Mouse (Mus musculus) MEL (cell line): Measurements from ENCODE around the gene Ltb4r2. TPM values are rescaled to one million over a fixed set of nuclear protein-coding genes. Genes with fewer than 3 reads are reported as not detected.

Experiments used
- DNase-seq: peaks from one replicate; pipeline ENCODE4 v3.0.0; 2011; ENCODE audit warnings: low read depth, low spot score
- H3K27ac ChIP-seq: 2 replicates; pipeline ENCODE4 v1.5.1; 2012; ENCODE audit warnings: low read depth, mild to moderate bottlenecking, control low read depth, low read length, moderate library complexity; ENCODE audit not compliant: control insufficient read depth
- H3K27me3 ChIP-seq, 2 experiments: fragments of 150-350 bp in 1 of 2; sonication (generic) in 1 of 2; 2 replicates each; pipeline ENCODE4 v1.6.1; 2012; ENCODE audit warnings: low read length in 2 of 2, mild to moderate bottlenecking in 2 of 2, improper control_type of control experiment in 1 of 2, moderate library complexity in 1 of 2; ENCODE audit not compliant: insufficient read depth in 2 of 2, control insufficient read depth in 1 of 2
- H3K36me3 ChIP-seq, 2 experiments: 2 replicates each; pipeline ENCODE4 v1.6.1; 2012 to 2014; ENCODE audit warnings: low read length in 2 of 2, improper control_type of control experiment in 1 of 2, inconsistent platforms in 1 of 2, mild to moderate bottlenecking in 1 of 2; ENCODE audit not compliant: insufficient read depth in 2 of 2, control insufficient read depth in 1 of 2
- H3K4me1 ChIP-seq, 2 experiments: fragments of 150-350 bp in 1 of 2; sonication (generic) in 1 of 2; 2 replicates each; pipeline ENCODE4 v1.6.1; 2012; ENCODE audit warnings: low read length in 2 of 2, improper control_type of control experiment in 1 of 2, mild to moderate bottlenecking in 1 of 2; ENCODE audit not compliant: insufficient read depth in 2 of 2, control insufficient read depth in 1 of 2
- H3K4me3 ChIP-seq, 2 experiments: fragments of 150-350 bp in 1 of 2; sonication (generic) in 1 of 2; 2 replicates each; pipeline ENCODE4 v1.5.1; 2012; ENCODE audit warnings: low read depth in 2 of 2, low read length in 2 of 2, mild to moderate bottlenecking in 2 of 2, moderate library complexity in 2 of 2, control low read depth in 1 of 2, improper control_type of control experiment in 1 of 2; ENCODE audit not compliant: control insufficient read depth in 1 of 2, insufficient read depth in 1 of 2
- H3K79me2 ChIP-seq: 2 replicates; pipeline ENCODE4 v1.6.1; 2012; ENCODE audit warnings: mild to moderate bottlenecking, low read length, moderate library complexity; ENCODE audit not compliant: control insufficient read depth, poor library complexity, insufficient read depth
- H3K9ac ChIP-seq: 2 replicates; pipeline ENCODE4 v1.6.1; 2012; ENCODE audit warnings: low read depth, mild to moderate bottlenecking, control low read depth, low read length, moderate library complexity; ENCODE audit not compliant: control insufficient read depth, poor library complexity, severe bottlenecking
- H3K9me3 ChIP-seq: fragments of 150-350 bp; sonication (generic); replicated peaks from 2 replicates; pipeline ENCODE4 v1.6.1; 2012; ENCODE audit warnings: mild to moderate bottlenecking, low read length, improper control_type of control experiment, moderate library complexity; ENCODE audit not compliant: insufficient read depth
- CHD1 ChIP-seq: IDR thresholded peaks from 2 replicates; pipeline ENCODE4 v1.6.1; 2012; ENCODE audit warnings: low read depth, mild to moderate bottlenecking, inconsistent platforms, low read length, improper control_type of control experiment
- CHD2 ChIP-seq: IDR thresholded peaks from 2 replicates; pipeline ENCODE4 v1.6.1; 2011; ENCODE audit warnings: low read length, improper control_type of control experiment
- CTCF ChIP-seq, 3 experiments: IDR thresholded peaks in 2 of 3; conservative IDR thresholded peaks in 1 of 3; 2 replicates each; pipeline ENCODE4 v1.5.1; 2011 to 2012; ENCODE audit warnings: low read length in 3 of 3, low read depth in 2 of 3, mild to moderate bottlenecking in 2 of 3, improper control_type of control experiment in 1 of 3, inconsistent platforms in 1 of 3, mixed read lengths in 1 of 3, moderate library complexity in 1 of 3; ENCODE audit not compliant: control insufficient read depth in 1 of 3, insufficient read depth in 1 of 3, poor library complexity in 1 of 3, severe bottlenecking in 1 of 3
- E2F4 ChIP-seq: IDR thresholded peaks from 2 replicates; pipeline ENCODE4 v1.6.1; 2011; ENCODE audit warnings: low read depth, low read length, improper control_type of control experiment, borderline replicate concordance
- ELF1 ChIP-seq: IDR thresholded peaks from 2 replicates; pipeline ENCODE4 v1.6.1; 2014; ENCODE audit warnings: low read depth, mild to moderate bottlenecking, inconsistent platforms, low read length, improper control_type of control experiment, moderate library complexity
- EP300 ChIP-seq, 2 experiments: IDR thresholded peaks; 2 replicates each; pipeline ENCODE4 v1.6.1; 2011; ENCODE audit warnings: improper control_type of control experiment in 2 of 2, low read length in 2 of 2, low read depth in 1 of 2, mild to moderate bottlenecking in 1 of 2
- GABPA ChIP-seq: IDR thresholded peaks from 2 replicates; pipeline ENCODE4 v1.6.1; 2012; ENCODE audit warnings: low read depth, mild to moderate bottlenecking, inconsistent platforms, low read length, improper control_type of control experiment, moderate library complexity
- GATA1 ChIP-seq: IDR thresholded peaks from 2 replicates; pipeline ENCODE4 v1.6.1; 2011; ENCODE audit warnings: low read depth, low read length, improper control_type of control experiment
- HCFC1 ChIP-seq: IDR thresholded peaks from 2 replicates; pipeline ENCODE4 v1.6.1; 2012; ENCODE audit warnings: low read depth, mild to moderate bottlenecking, inconsistent platforms, low read length, improper control_type of control experiment, moderate library complexity
- KAT2A ChIP-seq: conservative IDR thresholded peaks from 2 replicates; pipeline ENCODE4 v1.6.1; 2012; ENCODE audit warnings: low read depth, low read length, improper control_type of control experiment, inconsistent platforms
- MAFK ChIP-seq: IDR thresholded peaks from 2 replicates; pipeline ENCODE4 v1.6.1; 2011; ENCODE audit warnings: low read depth, mild to moderate bottlenecking, low read length, improper control_type of control experiment, borderline replicate concordance
- MEF2A ChIP-seq: IDR thresholded peaks from 2 replicates; pipeline ENCODE4 v1.6.1; 2014; ENCODE audit warnings: low read depth, mild to moderate bottlenecking, inconsistent platforms, low read length, improper control_type of control experiment; ENCODE audit not compliant: poor library complexity, insufficient replicate concordance, severe bottlenecking; ENCODE audit errors: extremely low read depth
- MXI1 ChIP-seq: IDR thresholded peaks from 2 replicates; pipeline ENCODE4 v1.6.1; 2011; ENCODE audit warnings: mild to moderate bottlenecking, low read depth, low read length, improper control_type of control experiment
- MYC ChIP-seq: IDR thresholded peaks from 2 replicates; pipeline ENCODE4 v1.6.1; 2011; ENCODE audit warnings: low read depth, mild to moderate bottlenecking, low read length, improper control_type of control experiment, moderate library complexity
- NELFE ChIP-seq: IDR thresholded peaks from 2 replicates; pipeline ENCODE4 v1.6.1; 2011; ENCODE audit warnings: low read depth, low read length, improper control_type of control experiment
- POLR2AphosphoS2 ChIP-seq: IDR thresholded peaks from 2 replicates; pipeline ENCODE4 v1.6.1; 2011; ENCODE audit warnings: low read length, improper control_type of control experiment
- SIN3A ChIP-seq: IDR thresholded peaks from 2 replicates; pipeline ENCODE4 v1.6.1; 2012; ENCODE audit warnings: low read length, improper control_type of control experiment, inconsistent platforms
- TAL1 ChIP-seq: IDR thresholded peaks from 2 replicates; pipeline ENCODE4 v1.6.1; 2012; ENCODE audit warnings: mild to moderate bottlenecking, inconsistent platforms, low read length, moderate library complexity, mixed read lengths
- UBTF ChIP-seq: IDR thresholded peaks from 2 replicates; pipeline ENCODE4 v1.6.1; 2012; ENCODE audit warnings: low read depth, mild to moderate bottlenecking, inconsistent platforms, low read length, improper control_type of control experiment, moderate library complexity, borderline replicate concordance; ENCODE audit not compliant: insufficient read depth
- ZKSCAN1 ChIP-seq: IDR thresholded peaks from 2 replicates; pipeline ENCODE4 v1.6.1; 2012; ENCODE audit warnings: low read depth, mild to moderate bottlenecking, inconsistent platforms, low read length, improper control_type of control experiment, moderate library complexity
- polyA plus RNA-seq, 2 experiments: library from polyadenylated mRNA; stranded (reverse) in 1 of 2; unstranded in 1 of 2; fragments of >175 nt in 1 of 2; fragments of >200 nt in 1 of 2; gene quantifications; 2 replicates each; pipeline versions ENCODE4 v1.2.1 to v1.2.4; 2012; ENCODE audit warnings: low replicate concordance in 2 of 2, low read depth in 1 of 2; ENCODE audit not compliant: insufficient read length in 2 of 2, insufficient read depth in 1 of 2, missing spikeins in 1 of 2
- total RNA-seq: library from RNA; depleted of rRNA; stranded (reverse); fragments of 300-350 nt; gene quantifications from 2 replicates; pipeline ENCODE4 v1.2.3, GENCODE M21; 2012

The Ltb4r2 gene
- total and polyA plus RNA-seq, 3 experiments = 0.19 to 0.52 TPM; not detected in 1

DNA sequence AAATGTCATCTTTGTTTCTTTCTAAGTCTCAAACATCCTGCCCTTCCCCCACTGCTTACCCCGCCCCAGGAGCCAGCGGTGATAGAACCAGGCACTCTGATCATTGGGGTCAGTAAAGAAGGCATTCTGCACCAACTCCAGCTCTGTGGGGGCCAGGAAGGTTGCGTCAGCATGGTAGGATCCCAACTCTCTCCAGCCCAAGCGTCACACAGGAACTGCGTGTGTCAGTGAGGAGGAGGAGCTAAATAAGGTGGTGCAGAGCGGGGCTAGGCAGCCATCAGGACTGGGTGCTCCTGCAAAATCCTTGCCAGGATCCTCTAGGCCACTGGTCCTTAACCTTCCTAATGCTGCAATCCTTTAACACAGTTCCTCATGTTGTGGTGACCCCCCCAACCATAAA is 41.5 kb upstream of the Ltb4r2 start:
- DNase-seq = no peak
- peaks cover 2% of the 10 kb centered on the region; the same call in 1 of the 2 replicates for H3K79me2 ChIP-seq
- peaks cover 0 to 18% of the 10 kb centered on the region in 2 experiments; a peak in 2 of 4 replicates for H3K36me3 ChIP-seq
- TF ChIP-seq MAFK (no peak), UBTF (no peak), CTCF (IDR thresholded peaks at IDR 0.05 in 2 of 3, conservative IDR thresholded peaks at IDR 0.05 in 1 of 3; ENCODE audit: control insufficient read depth in 1 of 3, insufficient read depth in 1 of 3, low read depth in 2 of 3, low read length in 3 of 3, poor library complexity in 1 of 3, severe bottlenecking in 1 of 3) (no peak), MXI1 (no peak)
- no peak overlapping the region for H3K9ac ChIP-seq
- H3K27ac ChIP-seq = no peak overlapping the region
- H3K9me3 ChIP-seq = no peaks in the 10 kb centered on the region
- peaks cover 11 to 15% of the 10 kb centered on the region in 2 experiments for H3K4me1 ChIP-seq
- H3K4me3 ChIP-seq = no peak overlapping the region
- H3K27me3 ChIP-seq = no peaks in the 10 kb centered on the region

DNA sequence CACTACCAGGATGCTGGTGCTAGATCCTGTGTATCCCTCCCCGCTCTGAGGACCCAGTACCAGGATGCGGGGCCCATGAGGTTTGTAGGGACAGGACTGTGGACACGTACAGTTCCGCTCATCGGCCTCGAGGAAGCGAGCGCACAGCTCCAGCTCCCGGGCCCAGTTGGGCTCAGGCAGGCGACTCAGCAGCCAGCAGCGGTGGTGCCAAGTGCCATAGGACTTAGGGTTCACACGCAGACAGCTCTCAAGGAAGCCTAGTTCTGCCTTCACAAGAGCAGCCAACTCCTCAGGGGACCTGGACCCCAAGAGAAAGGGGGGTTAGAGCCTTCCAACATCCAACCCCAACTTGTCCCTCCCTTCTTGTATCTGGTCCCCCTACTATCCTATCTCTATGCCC is 40.6 kb upstream of the Ltb4r2 start:
- H3K79me2 ChIP-seq = peaks cover 2% of the 10 kb centered on the region; the same call in 1 of the 2 replicates
- H3K36me3 ChIP-seq = peaks cover 0 to 14% of the 10 kb centered on the region in 2 experiments; a peak in 2 of 4 replicates
- H3K27ac ChIP-seq = no peak overlapping the region
- DNase-seq = no peak
- H3K27me3 ChIP-seq = no peaks in the 10 kb centered on the region
- H3K9me3 ChIP-seq = no peaks in the 10 kb centered on the region
- H3K4me3 ChIP-seq = no peak overlapping the region
- peaks cover 11 to 12% of the 10 kb centered on the region in 2 experiments for H3K4me1 ChIP-seq
- TF ChIP-seq MYC (no peak), E2F4 (no peak), MEF2A (no peak), CHD2 (no peak), KAT2A (no peak), GATA1 (no peak), TAL1 (no peak), EP300 (IDR thresholded peaks at IDR 0.05; ENCODE audit: low read depth in 1 of 2, low read length in 2 of 2) (no peak), CHD1 (no peak), HCFC1 (no peak), NELFE (no peak), GABPA (no peak), ZKSCAN1 (no peak), POLR2AphosphoS2 (no peak), SIN3A (no peak), CTCF (IDR thresholded peaks at IDR 0.05 in 2 of 3, conservative IDR thresholded peaks at IDR 0.05 in 1 of 3; ENCODE audit: control insufficient read depth in 1 of 3, insufficient read depth in 1 of 3, low read depth in 2 of 3, low read length in 3 of 3, poor library complexity in 1 of 3, severe bottlenecking in 1 of 3) (no peak), MXI1 (no peak), MAFK (no peak), ELF1 (no peak)
- H3K9ac ChIP-seq = no peak overlapping the region
